Mouse (Mus musculus) layer of hippocampus, adult 9-10 months (tissue): ENCODE measurements around the gene Gdpgp1.

Experiments
- DNase-seq: peaks from one replicate; pipeline ENCODE4 v3.0.0; 2022; ENCODE audit warnings: low spot score

Gdpgp1 gene

GRCm38 (mm10) chr7:80227065-80227464 is 5.6 kb upstream of the Gdpgp1 start:
- DNase-seq: no peak

- no peak for DNase-seq
Observed at GRCm38 (mm10) chr7:80230196-80230595, 2.5 kb upstream of the Gdpgp1 start.

GRCm38 (mm10) chr7:80231971-80232488 is 635 bp upstream of the Gdpgp1 start:
- no peak for DNase-seq

GRCm38 (mm10) chr7:80233799-80234198 is 1.1 kb downstream of the Gdpgp1 start:
- no peak for DNase-seq

GRCm38 (mm10) chr7:80238542-80238941 is 5.9 kb downstream of the Gdpgp1 start:
- no peak for DNase-seq

GRCm38 (mm10) chr7:80241661-80242060 is 9.0 kb downstream of the Gdpgp1 start:
- no peak for DNase-seq

GRCm38 (mm10) chr7:80244851-80245250 is 12.2 kb downstream of the Gdpgp1 start:
- DNase-seq: no peak

GRCm38 (mm10) chr7:80246148-80246721 is 13.6 kb downstream of the Gdpgp1 start, which contains the start of gene Ttll13:
Ttll13 (plus strand) TSS chr7:80246376.
- peak; percentile 91 for DNase-seq

GRCm38 (mm10) chr7:80246859-80247258 is 14.2 kb downstream of the Gdpgp1 start:
- DNase-seq: no peak

- no peak for DNase-seq
Observed at GRCm38 (mm10) chr7:80252437-80252836, 19.8 kb downstream of the Gdpgp1 start.

GRCm38 (mm10) chr7:80252886-80253285 is 20.2 kb downstream of the Gdpgp1 start:
- no peak for DNase-seq

GRCm38 (mm10) chr7:80255981-80256380 is 23.3 kb downstream of the Gdpgp1 start:
- DNase-seq: no peak

- no peak for DNase-seq
Observed at GRCm38 (mm10) chr7:80257706-80258105, 25.0 kb downstream of the Gdpgp1 start.

GRCm38 (mm10) chr7:80260625-80261371 is 28.1 kb downstream of the Gdpgp1 start, which contains the start of gene Ngrn:
Ngrn (plus strand) TSS chr7:80261215.
- peak; percentile 60 for DNase-seq

- no peak for DNase-seq
Observed at GRCm38 (mm10) chr7:80261372-80261990, 28.8 kb downstream of the Gdpgp1 start.

GRCm38 (mm10) chr7:80264606-80265005 is 31.9 kb downstream of the Gdpgp1 start:
- no peak for DNase-seq

GRCm38 (mm10) chr7:80267764-80268163 is 35.1 kb downstream of the Gdpgp1 start:
- DNase-seq: no peak

GRCm38 (mm10) chr7:80268897-80269750 is 36.5 kb downstream of the Gdpgp1 start, which contains the start of gene Vps33b:
Vps33b (plus strand) TSS chr7:80269649.
- DNase-seq: peak; percentile 96

- DNase-seq: no peak
Observed at GRCm38 (mm10) chr7:80269751-80270255, 37.1 kb downstream of the Gdpgp1 start.

GRCm38 (mm10) chr7:80273456-80273855 is 40.8 kb downstream of the Gdpgp1 start:
- no peak for DNase-seq

- DNase-seq: no peak
Observed at GRCm38 (mm10) chr7:80276374-80276773, 43.7 kb downstream of the Gdpgp1 start.

- DNase-seq: no peak
Observed at GRCm38 (mm10) chr7:80280032-80280431, 47.4 kb downstream of the Gdpgp1 start.
